Comparison of ENCODE assay signal across 29 mouse cellular contexts in genomic region chr5:111101383-111101932, GRCm38 (mm10).
DNase-seq lines count a peak whose midpoint lies in the region; ATAC-seq lines count a peak whose summit lies in the region.
"Had no signal": no experiment of that assay in that cellular context is flagged by ENCODE, and none has a peak within 500 bp of the region (broad histone marks: within the 10 kb centered on the region; RNA-seq: fewer than 3 reads in every experiment).

No protein-coding gene starts in this region.

- ATAC-seq in megakaryocyte, adult 5-6 weeks (ENCODE audit: poor library complexity, severe bottlenecking), result no peak
- ATAC-seq in frontal cortex, adult (ENCODE audit: low TSS enrichment), result no peak
- ATAC-seq: forebrain, embryonic 16.5 days; inflammation-experienced regulatory T-cells, adult 6 months; liver, embryonic 12.5 days; liver, postnatal 0 days; midbrain, embryonic 15.5 days had no signal

- peak overlapping the region; percentile 65 for H3K4me3 ChIP-seq in megakaryocyte, embryonic 14.5 days (replicated peaks)
- H3K4me3 ChIP-seq: embryonic facial prominence, embryonic 13.5 days; forebrain, embryonic 10.5 days; heart, embryonic 12.5 days; liver, embryonic 12.5 days; midbrain, embryonic 15.5 days had no signal

- peaks cover 3% of the 10 kb centered on the region for H3K27me3 ChIP-seq in megakaryocyte, embryonic 14.5 days (replicated peaks)
- H3K27me3 ChIP-seq: embryonic facial prominence, embryonic 13.5 days; liver, embryonic 12.5 days; midbrain, embryonic 15.5 days had no signal

- peaks cover 73% of the 10 kb centered on the region for H3K4me1 ChIP-seq in megakaryocyte, embryonic 14.5 days

- H3K36me3 ChIP-seq in megakaryocyte, embryonic 14.5 days (replicated peaks; ENCODE audit: low read length), result peaks cover 14% of the 10 kb centered on the region
- H3K36me3 ChIP-seq: liver, embryonic 12.5 days had no signal

- no peaks in the 10 kb centered on the region for H3K9me3 ChIP-seq in megakaryocyte, embryonic 14.5 days
- H3K9me3 ChIP-seq: embryonic facial prominence, embryonic 13.5 days; forebrain, embryonic 10.5 days; heart, embryonic 12.5 days; liver, embryonic 12.5 days; midbrain, embryonic 15.5 days had no signal

- peak; percentile 79 for DNase-seq in heart, adult 11 months
- DNase-seq in heart, adult 9 months (ENCODE audit: low spot score in 2 of 2), result no peak
- peak; percentile 46 for DNase-seq in kidney, postnatal 10 days
- peak; percentile 48 for DNase-seq in mesoderm, embryonic 11.5 days (ENCODE audit: low read depth, low spot score)
- DNase-seq: adrenal gland, postnatal 25 days; B cell, adult 2 months; cerebellum, adult 11-12 months; cerebellum, adult 9-11 months; gastrocnemius, postnatal 25 days; heart, adult 18-20 months; heart, postnatal 4 days; layer of hippocampus, postnatal 36 days; left cerebral cortex, postnatal 4 days; liver, postnatal 0 days; lung, postnatal 36 days; right cerebral cortex, adult 18-20 months; right cerebral cortex, postnatal 4 days; thymus, adult 2 months; thymus, postnatal 36 days had no signal

Comparison
In these comparisons a context has a peak if more than half of its experiments do, and no peak if none do; other contexts are left out.
1. DNase-seq: peak in heart, adult 11 months (single experiment), kidney, postnatal 10 days (single experiment) and mesoderm, embryonic 11.5 days (single experiment); none in heart, adult 9 months (0 of 2).